Mouse (Mus musculus) midbrain, embryonic 16.5 days (tissue): ENCODE results near the gene Zfp638. TPM values are rescaled to one million over a fixed set of nuclear protein-coding genes. Genes with fewer than 3 reads are reported as not detected.
"Not testable (repeated sequence)": the region's sequence is repeated elsewhere in the genome, so short reads cannot be mapped to it uniquely, and the experiment has no call there.

Source experiments
- ATAC-seq: fragments of 200-750 bp; cut with Nextera tagmentation; 2 replicates; pipeline ENCODE4 v1.8.0; 2017; ENCODE audit warnings: moderate TSS enrichment
- H3K27ac ChIP-seq: fragments of 300-500 bp; sonication (generic); 2 replicates; pipeline ENCODE4 v1.5.1; 2014; ENCODE audit warnings: mild to moderate bottlenecking, low read length, mixed read lengths
- H3K27me3 ChIP-seq: fragments of 300-500 bp; sonication (generic); 2 replicates; pipeline ENCODE4 v1.6.1; 2014; ENCODE audit warnings: low read depth, low read length, mixed read lengths; ENCODE audit not compliant: control insufficient read depth, insufficient read depth
- H3K36me3 ChIP-seq: fragments of 300-500 bp; sonication (generic); 2 replicates; pipeline ENCODE4 v1.6.1; 2014; ENCODE audit warnings: mild to moderate bottlenecking, low read length, moderate library complexity, mixed read lengths; ENCODE audit not compliant: control insufficient read depth, insufficient read depth
- H3K4me1 ChIP-seq: fragments of 300-500 bp; sonication (generic); 2 replicates; pipeline ENCODE4 v1.6.1; 2014; ENCODE audit warnings: mild to moderate bottlenecking, low read length, mixed read lengths; ENCODE audit not compliant: control insufficient read depth, insufficient read depth
- H3K4me2 ChIP-seq: fragments of 300-500 bp; sonication (generic); 2 replicates; pipeline ENCODE4 v1.6.1; 2014; ENCODE audit warnings: mild to moderate bottlenecking, low read length, mixed read lengths
- H3K4me3 ChIP-seq: fragments of 300-500 bp; sonication (generic); 2 replicates; pipeline ENCODE4 v1.5.1; 2014; ENCODE audit warnings: low read depth, mild to moderate bottlenecking, low read length, moderate library complexity, mixed read lengths
- H3K9ac ChIP-seq: fragments of 300-500 bp; sonication (generic); 2 replicates; pipeline ENCODE4 v1.6.1; 2014; ENCODE audit warnings: low read depth, low read length, mixed read lengths
- H3K9me3 ChIP-seq: fragments of 300-500 bp; sonication (generic); replicated peaks from 2 replicates; pipeline ENCODE4 v1.6.1; 2014; ENCODE audit warnings: mild to moderate bottlenecking, low read length, mixed read lengths; ENCODE audit not compliant: control insufficient read depth, poor library complexity, severe bottlenecking
- WGBS: fragments of 180-500 bp; shearing (Covaris S2); extraction: QIAGEN DNeasy Blood & Tissue Kit; methylation state at CpG from one replicate; pipeline ENCODE4 v1.1.7; 2014; 5-methylcytosine and 5-hydroxymethylcytosine counted together
- polyA plus RNA-seq: library from polyadenylated mRNA; unstranded; fragments of >200 nt; fragmentation: Nextera tagmentation; extraction: Ambion mirVana; gene quantifications from 2 replicates; pipeline ENCODE4 v1.2.1, GENCODE M21; 2015

Gene Zfp638
- polyA plus RNA-seq: 68.2 and 78.7 TPM in 2 replicates

- Histone ChIP-seq H3K27ac (peak within 1 kb of the TSS; percentile 72), H3K9me3 (no peaks in the 10 kb centered on the region), H3K36me3 (no peaks in the 10 kb centered on the region), H3K27me3 (no peaks in the 10 kb centered on the region), H3K4me2 (peak within 1 kb of the TSS; percentile 98), H3K9ac (peak within 1 kb of the TSS; percentile 76), H3K4me1 (peaks cover 6% of the 10 kb centered on the region; the same call in 1 of the 2 replicates), H3K4me3 (peak within 1 kb of the TSS; percentile 82)
- under 1% methylated on average over 50 of the region's 50 CpGs for WGBS
- peak; percentile 98 for ATAC-seq
These were observed at the start of gene Zfp638 for GRCm38 (mm10) chr6:83866954-83867597. TSS of gene Zfp638 (plus strand) at chr6:83867109.

GRCm38 (mm10) chr6:83818996-83819395, 47.9 kb upstream of the Zfp638 start:
- Histone ChIP-seq H3K36me3 (peaks cover 1% of the 10 kb centered on the region; the same call in 1 of the 2 replicates), H3K27ac (no peak overlapping the region), H3K4me2 (no peak overlapping the region), H3K27me3 (no peaks in the 10 kb centered on the region), H3K4me1 (0 out of 2 replicates have a peak, but pooled peaks cover 4% of the 10 kb centered on the region), H3K4me3 (no peak overlapping the region), H3K9me3 (no peaks in the 10 kb centered on the region), H3K9ac (no peak overlapping the region)
- 72% methylated on average over 1 of the region's 1 CpGs for WGBS
- no peak for ATAC-seq

GRCm38 (mm10) chr6:83820727-83821515, 46.0 kb upstream of the Zfp638 start:
- Histone ChIP-seq H3K4me2 (no peak overlapping the region), H3K4me3 (no peak overlapping the region), H3K27me3 (no peaks in the 10 kb centered on the region), H3K9ac (no peak overlapping the region), H3K4me1 (0 out of 2 replicates have a peak, but pooled peaks cover 4% of the 10 kb centered on the region), H3K27ac (no peak overlapping the region), H3K9me3 (no peaks in the 10 kb centered on the region), H3K36me3 (no peaks in the 10 kb centered on the region)
- whole genome bisulfite sequencing: 79% methylated on average over 2 of the region's 2 CpGs
- no peak for ATAC-seq

GRCm38 (mm10) chr6:83821856-83822255, 45.1 kb upstream of the Zfp638 start:
- no peak overlapping the region for H3K4me2 ChIP-seq
- ATAC-seq: no peak

GRCm38 (mm10) chr6:83830941-83831605, 35.8 kb upstream of the Zfp638 start:
- ATAC-seq: peak; percentile 84
- Histone ChIP-seq H3K4me3 (peak overlapping the region; percentile 53), H3K9me3 (no peaks in the 10 kb centered on the region), H3K36me3 (no peaks in the 10 kb centered on the region), H3K27ac (peak overlapping the region; percentile 76), H3K4me2 (peak overlapping the region; percentile 82), H3K27me3 (no peaks in the 10 kb centered on the region), H3K9ac (peak overlapping the region; percentile 62), H3K4me1 (peaks cover 16% of the 10 kb centered on the region)
- 1% methylated on average over 35 of the region's 35 CpGs for WGBS

More at GRCm38 (mm10) chr6:83821856-83822255, 45.1 kb upstream of the Zfp638 start:
- Histone ChIP-seq H3K9me3 (no peaks in the 10 kb centered on the region), H3K9ac (no peak overlapping the region), H3K27ac (no peak overlapping the region), H3K4me1 (0 out of 2 replicates have a peak, but pooled peaks cover 4% of the 10 kb centered on the region), H3K27me3 (no peaks in the 10 kb centered on the region), H3K4me3 (no peak overlapping the region), H3K36me3 (no peaks in the 10 kb centered on the region)
- 36% methylated on average over 2 of the region's 2 CpGs for WGBS

- under 1% methylated on average over 37 of the region's 37 CpGs for WGBS
- Histone ChIP-seq H3K27me3 (no peaks in the 10 kb centered on the region), H3K9ac (peak within 1 kb of the TSS; percentile 62), H3K27ac (peak within 1 kb of the TSS; percentile 76), H3K4me2 (peak within 1 kb of the TSS; percentile 82), H3K4me1 (peaks cover 16% of the 10 kb centered on the region), H3K9me3 (no peaks in the 10 kb centered on the region), H3K36me3 (no peaks in the 10 kb centered on the region), H3K4me3 (peak within 1 kb of the TSS; percentile 53)
- ATAC-seq: peak; percentile 99
These were observed 35.2 kb upstream of the Zfp638 start, which contains the start of gene Paip2b for GRCm38 (mm10) chr6:83831606-83832123. TSS of gene Paip2b (minus strand) at chr6:83831741.

- H3K36me3 ChIP-seq, H3K27me3 ChIP-seq, ATAC-seq, H3K9me3 ChIP-seq: not testable (repeated sequence)
- peak overlapping the region; percentile 59 for H3K4me2 ChIP-seq
- H3K4me1 ChIP-seq: peaks cover 16% of the 10 kb centered on the region
- WGBS: 52% methylated on average over 1 of the region's 1 CpGs
- 0 out of 2 replicates have a peak overlapping the region, but pooled peaks have one; percentile 27 for H3K9ac ChIP-seq
- peak overlapping the region; percentile 34 for H3K4me3 ChIP-seq
- peak overlapping the region; percentile 48; the same call in 1 of the 2 replicates for H3K27ac ChIP-seq
These were observed 34.5 kb upstream of the Zfp638 start for GRCm38 (mm10) chr6:83832393-83832792.

GRCm38 (mm10) chr6:83836826-83837225, 30.1 kb upstream of the Zfp638 start:
- Histone ChIP-seq H3K36me3 (no peaks in the 10 kb centered on the region), H3K4me1 (peaks cover 3% of the 10 kb centered on the region; the same call in 1 of the 2 replicates), H3K9ac (no peak overlapping the region), H3K4me2 (no peak overlapping the region), H3K4me3 (no peak overlapping the region), H3K27me3 (no peaks in the 10 kb centered on the region), H3K9me3 (no peaks in the 10 kb centered on the region), H3K27ac (no peak overlapping the region)
- ATAC-seq: no peak
- WGBS: 86% methylated on average over 2 of the region's 2 CpGs
